Comparison of ENCODE assay signal across 18 mouse cellular contexts in genomic region chr2:160869446-160869845, GRCm38 (mm10). TPM values are rescaled to one million over a fixed set of nuclear protein-coding genes. Genes with fewer than 3 reads are reported as not detected.
"Had no signal": no experiment of that assay in that cellular context is flagged by ENCODE, and none has a peak within 500 bp of the region (broad histone marks: within the 10 kb centered on the region; RNA-seq: fewer than 3 reads in every experiment).

No protein-coding gene starts in this region.

- H3K9ac ChIP-seq: liver, postnatal 0 days; lung, embryonic 15.5 days; midbrain, embryonic 13.5 days; midbrain, embryonic 15.5 days; neural tube, embryonic 12.5 days had no signal

- H3K27me3 ChIP-seq: lung, embryonic 15.5 days; midbrain, embryonic 13.5 days; midbrain, embryonic 15.5 days; neural tube, embryonic 12.5 days had no signal

- H3K36me3 ChIP-seq: lung, embryonic 15.5 days; midbrain, embryonic 13.5 days; midbrain, embryonic 15.5 days; neural tube, embryonic 12.5 days had no signal

- H3K27ac ChIP-seq: lung, embryonic 15.5 days; macrophage; midbrain, embryonic 13.5 days; midbrain, embryonic 15.5 days; neural tube, embryonic 12.5 days had no signal

- H3K9me3 ChIP-seq: lung, embryonic 15.5 days; megakaryocyte, embryonic 14.5 days; midbrain, embryonic 13.5 days; midbrain, embryonic 15.5 days; neural tube, embryonic 12.5 days had no signal

- H3K4me3 ChIP-seq: lung, embryonic 15.5 days; megakaryocyte, embryonic 14.5 days; midbrain, embryonic 13.5 days; midbrain, embryonic 15.5 days; neural tube, embryonic 12.5 days had no signal

- DNase-seq: liver, postnatal 0 days; lung, adult 2 months; lung, postnatal 14 days; lung, postnatal 36 days; right cerebral cortex, postnatal 14 days; thymus, adult 18-20 months; thymus, postnatal 14 days; thymus, postnatal 36 days had no signal

RNA-seq across cellular contexts. Expression of gene Lpin3, which starts 11.0 kb away (rescaled TPM):
- total RNA-seq: megakaryocyte progenitor cell, adult 5-6 weeks; monocyte, adult 5-6 weeks; neutrophil, adult 5-6 weeks had no signal
- polyA plus RNA-seq: macrophage had no signal

RNA-seq across cellular contexts. Expression of gene Emilin3, which starts 42.7 kb away (rescaled TPM):
- total RNA-seq: megakaryocyte progenitor cell, adult 5-6 weeks; monocyte, adult 5-6 weeks; neutrophil, adult 5-6 weeks had no signal
- polyA plus RNA-seq: liver, postnatal 0 days; macrophage; spleen, adult 2 months had no signal
